ENCODE assay signal across 8 mouse cellular contexts in genomic region chr3:134238621-134239310, GRCm38 (mm10). TPM values are rescaled to one million over a fixed set of nuclear protein-coding genes. Genes with fewer than 3 reads are reported as not detected.
DNase-seq lines count a peak whose midpoint lies in the region; ATAC-seq lines count a peak whose summit lies in the region.

No protein-coding gene starts in this region.

- H3K9ac ChIP-seq in heart, embryonic 15.5 days = peak overlapping the region; percentile 51
- H3K9ac ChIP-seq in neural tube, embryonic 14.5 days (replicated peaks; ENCODE audit: low read depth, low read length) = peak overlapping the region; percentile 90

- H3K4me2 ChIP-seq in heart, embryonic 15.5 days = peak overlapping the region; percentile 86
- H3K4me2 ChIP-seq in neural tube, embryonic 14.5 days (ENCODE audit: low read depth, low read length) = peak overlapping the region; percentile 88

- no peaks in the 10 kb centered on the region for H3K9me3 ChIP-seq in megakaryocyte, embryonic 14.5 days
- no peaks in the 10 kb centered on the region for H3K9me3 ChIP-seq in heart, embryonic 15.5 days (replicated peaks)
- H3K9me3 ChIP-seq in neural tube, embryonic 14.5 days (ENCODE audit: control insufficient read depth, low read length) = no peaks in the 10 kb centered on the region

- peaks cover 69% of the 10 kb centered on the region for H3K27me3 ChIP-seq in megakaryocyte, embryonic 14.5 days (replicated peaks)
- no peaks in the 10 kb centered on the region for H3K27me3 ChIP-seq in heart, embryonic 15.5 days
- no peaks in the 10 kb centered on the region for H3K27me3 ChIP-seq in neural tube, embryonic 14.5 days (ENCODE audit: control insufficient read depth, insufficient read depth, low read length)

- peak overlapping the region; percentile 86 for H3K27ac ChIP-seq in heart, embryonic 15.5 days
- peak overlapping the region; percentile 99 for H3K27ac ChIP-seq in neural tube, embryonic 14.5 days (ENCODE audit: low read depth, low read length)

- peak overlapping the region; percentile 91 for H3K4me3 ChIP-seq in megakaryocyte, embryonic 14.5 days (replicated peaks)
- H3K4me3 ChIP-seq in heart, embryonic 15.5 days = peak overlapping the region; percentile 63
- H3K4me3 ChIP-seq in neural tube, embryonic 14.5 days (ENCODE audit: low read depth, low read length) = peak overlapping the region; percentile 70

- DNase-seq in embryo, embryonic 9.5 days (ENCODE audit: extremely low spot score) = peak; percentile 75
- peak; percentile 3 for DNase-seq in liver
- DNase-seq in spleen, postnatal 36 days (ENCODE audit: low spot score in 2 of 2) = no peak
- no peak for DNase-seq in kidney, postnatal 25 days

- H3K4me1 ChIP-seq in megakaryocyte, embryonic 14.5 days = peaks cover 39% of the 10 kb centered on the region
- H3K4me1 ChIP-seq in heart, embryonic 15.5 days (replicated peaks) = peaks cover 16% of the 10 kb centered on the region
- peaks cover 28% of the 10 kb centered on the region for H3K4me1 ChIP-seq in neural tube, embryonic 14.5 days (ENCODE audit: control insufficient read depth, insufficient read depth, low read length)

- 4% methylated on average over 14 of the region's 14 CpGs for whole genome bisulfite sequencing in heart, embryonic 15.5 days
- under 1% methylated on average over 14 of the region's 14 CpGs for WGBS in neural tube, embryonic 14.5 days

- no peak for ATAC-seq in megakaryocyte, adult 5-6 weeks (ENCODE audit: poor library complexity, severe bottlenecking)
- ATAC-seq in heart, embryonic 15.5 days (replicated peaks; ENCODE audit: insufficient number of reproducible peaks, insufficient read depth, low FRiP score, low read depth) = no peak; the same call in 1 of the 2 replicates
- ATAC-seq in neural tube, embryonic 14.5 days (ENCODE audit: low read depth) = peak; percentile 5; the same call in 1 of the 2 replicates

- H3K36me3 ChIP-seq in megakaryocyte, embryonic 14.5 days (replicated peaks; ENCODE audit: low read length) = no peaks in the 10 kb centered on the region
- no peaks in the 10 kb centered on the region for H3K36me3 ChIP-seq in heart, embryonic 15.5 days
- H3K36me3 ChIP-seq in neural tube, embryonic 14.5 days (ENCODE audit: control insufficient read depth, insufficient read depth, low read length) = no peaks in the 10 kb centered on the region

RNA-seq across cellular contexts. Expression of gene Cxxc4, which starts 2.5 kb away (rescaled TPM):
- polyA plus RNA-seq in megakaryocyte, embryonic 14.5 days (2012; ENCODE audit: insufficient read depth, low replicate concordance) = 0.12 TPM in 1 of 2 replicates, not detected in the other
- total RNA-seq in megakaryocyte, adult 5-6 weeks (2015) = not detected in 2 replicates
- not detected in 2 replicates for total RNA-seq in megakaryocyte, adult 5-6 weeks (2017)
- polyA plus RNA-seq in heart, embryonic 15.5 days (2015; fragmentation: Nextera tagmentation; extraction: Ambion mirVana) = 2.6 and 3.8 TPM in 2 replicates
- 41.5 and 43.9 TPM in 2 replicates for polyA plus RNA-seq in neural tube, embryonic 14.5 days (2014; fragmentation: Nextera tagmentation; extraction: Ambion mirVana)

Comparison
In these comparisons a context has a peak if more than half of its experiments do, and no peak if none do; other contexts are left out.
1. DNase-seq: peak in embryo, embryonic 9.5 days (single experiment) and liver (single experiment); none in spleen, postnatal 36 days (0 of 2) and kidney, postnatal 25 days (0 of 2).
2. Peak in every context shown above with its lines, with median percentiles within 50 percentile points of each other: H3K4me3 ChIP-seq.